Mouse (Mus musculus) liver, embryonic 14.5 days (tissue): ENCODE data around the gene Dlg2.

Experiments used
- CTCF ChIP-seq: IDR thresholded peaks from 2 replicates; pipeline ENCODE4 v1.5.1; 2016; ENCODE audit warnings: antibody characterized with exemption, low read depth, control low read depth
- EP300 ChIP-seq: IDR thresholded peaks from 2 replicates; pipeline ENCODE4 v1.6.1; 2016; ENCODE audit warnings: antibody characterized with exemption, low read depth

- TF ChIP-seq CTCF: no peak
- no peak for TF ChIP-seq EP300
Observed at GRCm38 (mm10) chr7:91461352-91461751, 984.9 kb downstream of the Dlg2 start.
